Mouse (Mus musculus) hindbrain, embryonic 10.5 days (tissue): ENCODE measurements at regions not wholly inside any gene's neighbourhood (a gene's known extent, or its start where the extent isn't known, plus 50 kb on each side); places are given as distances from the start of the nearest gene placed in this dataset.
A peak's percentile ranks its signal among the peaks of the same experiment; 100 is the strongest.

Experiments used
- DNase-seq: peaks from one replicate; pipeline ENCODE4 v3.0.0-alpha.2; 2017; ENCODE audit warnings: low spot score
- H3K27ac ChIP-seq: fragments of 300-500 bp; sonication (generic); 2 replicates; pipeline ENCODE4 v1.5.1; 2016; ENCODE audit warnings: mild to moderate bottlenecking, moderate library complexity
- H3K27me3 ChIP-seq: fragments of 300-500 bp; sonication (generic); 2 replicates; pipeline ENCODE4 v1.6.1; 2016; ENCODE audit warnings: mild to moderate bottlenecking; ENCODE audit not compliant: poor library complexity, insufficient read depth, severe bottlenecking
- H3K36me3 ChIP-seq: fragments of 300-500 bp; sonication (generic); 2 replicates; pipeline ENCODE4 v1.6.1; 2016; ENCODE audit warnings: mild to moderate bottlenecking, moderate library complexity
- H3K4me1 ChIP-seq: fragments of 300-500 bp; sonication (generic); replicated peaks from 2 replicates; pipeline ENCODE4 v1.6.1; 2016; ENCODE audit warnings: mild to moderate bottlenecking
- H3K4me3 ChIP-seq: fragments of 300-500 bp; sonication (generic); 2 replicates; pipeline ENCODE4 v1.5.1; 2016; ENCODE audit warnings: mild to moderate bottlenecking, moderate library complexity
- H3K9me3 ChIP-seq: fragments of 300-500 bp; sonication (generic); 2 replicates; pipeline ENCODE4 v1.6.1; 2016; ENCODE audit warnings: mild to moderate bottlenecking, moderate library complexity
- WGBS: fragments of 180-500 bp; shearing (Covaris S2); methylation state at CpG from one replicate; pipeline ENCODE4 v1.1.7; 2016; 5-methylcytosine and 5-hydroxymethylcytosine counted together

DNA sequence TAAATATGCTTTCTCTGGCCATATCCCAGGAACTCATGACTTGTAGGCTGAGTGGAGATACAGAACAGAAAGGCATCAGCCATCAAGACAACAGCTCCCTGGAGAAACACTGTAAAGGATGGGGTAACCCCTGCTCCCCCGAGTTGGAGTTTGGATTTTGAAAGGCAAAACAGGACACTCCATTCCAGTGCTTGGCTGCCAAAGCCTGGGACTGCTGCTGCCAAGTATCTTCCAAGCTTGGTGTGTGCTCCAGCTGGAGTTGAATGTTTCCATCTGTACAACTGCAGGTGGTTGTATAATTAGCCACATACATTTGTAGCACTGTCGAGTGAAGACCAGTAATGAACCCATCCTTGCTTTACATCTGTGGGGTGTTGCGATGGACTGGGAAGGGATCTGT is 62.1 kb downstream of the 4933412E24Rik start:
- WGBS, result 81% methylated on average over 3 of the region's 3 CpGs
- no peaks in the 10 kb centered on the region for H3K27me3 ChIP-seq
- H3K4me1 ChIP-seq, result no peaks in the 10 kb centered on the region

GRCm38 (mm10) chr15:59953857-59954256 is 62.6 kb downstream of the 4933412E24Rik start:
- H3K36me3 ChIP-seq, result no peaks in the 10 kb centered on the region
- no peak for DNase-seq
- no peak overlapping the region for H3K4me3 ChIP-seq
- no peak overlapping the region for H3K27ac ChIP-seq
- H3K9me3 ChIP-seq, result no peaks in the 10 kb centered on the region
- 80% methylated on average over 4 of the region's 4 CpGs for WGBS
- no peaks in the 10 kb centered on the region for H3K27me3 ChIP-seq
- no peaks in the 10 kb centered on the region for H3K4me1 ChIP-seq

More for the DNA sequence above, 62.1 kb downstream of the 4933412E24Rik start:
- Histone ChIP-seq H3K36me3 (no peaks in the 10 kb centered on the region), H3K4me3 (no peak overlapping the region), H3K9me3 (no peaks in the 10 kb centered on the region), H3K27ac (no peak overlapping the region)
- no peak for DNase-seq

- no peaks in the 10 kb centered on the region for H3K27me3 ChIP-seq
- WGBS, result 86% methylated on average over 3 of the region's 3 CpGs
- no peak for DNase-seq
- no peaks in the 10 kb centered on the region for H3K4me1 ChIP-seq
- H3K36me3 ChIP-seq, result no peaks in the 10 kb centered on the region
- H3K27ac ChIP-seq, result no peak overlapping the region
- no peaks in the 10 kb centered on the region for H3K9me3 ChIP-seq
- H3K4me3 ChIP-seq, result no peak overlapping the region
Observed at GRCm38 (mm10) chr15:59950617-59951216, 65.7 kb downstream of the 4933412E24Rik start.

GRCm38 (mm10) chr15:59945208-59945607 is 71.2 kb downstream of the 4933412E24Rik start:
- peaks cover 5% of the 10 kb centered on the region for H3K4me1 ChIP-seq
- no peaks in the 10 kb centered on the region for H3K9me3 ChIP-seq
- H3K4me3 ChIP-seq, result no peak overlapping the region
- 8% methylated on average over 8 of the region's 8 CpGs for WGBS
- H3K27ac ChIP-seq, result no peak overlapping the region
- H3K36me3 ChIP-seq, result no peaks in the 10 kb centered on the region
- H3K27me3 ChIP-seq, result no peaks in the 10 kb centered on the region
- peak; percentile 51 for DNase-seq

- no peak overlapping the region for H3K27ac ChIP-seq
- no peaks in the 10 kb centered on the region for H3K9me3 ChIP-seq
- H3K36me3 ChIP-seq, result no peaks in the 10 kb centered on the region
- 61% methylated on average over 5 of the region's 5 CpGs for WGBS
- no peak for DNase-seq
- H3K4me3 ChIP-seq, result no peak overlapping the region
- H3K4me1 ChIP-seq, result no peaks in the 10 kb centered on the region
- no peaks in the 10 kb centered on the region for H3K27me3 ChIP-seq
Observed at GRCm38 (mm10) chr15:59936486-59936885, 79.9 kb downstream of the 4933412E24Rik start.

GRCm38 (mm10) chr15:59913860-59914259 is 102.6 kb downstream of the 4933412E24Rik start:
- no peaks in the 10 kb centered on the region for H3K4me1 ChIP-seq
- no peaks in the 10 kb centered on the region for H3K36me3 ChIP-seq
- H3K9me3 ChIP-seq, result no peaks in the 10 kb centered on the region
- no peak overlapping the region for H3K4me3 ChIP-seq
- no peak overlapping the region for H3K27ac ChIP-seq
- WGBS, result 78% methylated on average over 4 of the region's 4 CpGs
- H3K27me3 ChIP-seq, result no peaks in the 10 kb centered on the region
- DNase-seq, result no peak

- Histone ChIP-seq H3K4me3 (no peak overlapping the region), H3K36me3 (no peaks in the 10 kb centered on the region), H3K27me3 (no peaks in the 10 kb centered on the region), H3K27ac (no peak overlapping the region), H3K9me3 (no peaks in the 10 kb centered on the region), H3K4me1 (no peaks in the 10 kb centered on the region)
- WGBS, result 87% methylated on average over 2 of the region's 2 CpGs
- no peak for DNase-seq
Observed at GRCm38 (mm10) chr15:59908300-59908699, 108.1 kb downstream of the 4933412E24Rik start.

- Histone ChIP-seq H3K4me1 (no peaks in the 10 kb centered on the region), H3K27ac (no peak overlapping the region), H3K27me3 (no peaks in the 10 kb centered on the region), H3K9me3 (no peaks in the 10 kb centered on the region), H3K36me3 (no peaks in the 10 kb centered on the region), H3K4me3 (no peak overlapping the region)
- WGBS, result 84% methylated on average over 9 of the region's 9 CpGs
- DNase-seq, result no peak
Observed at GRCm38 (mm10) chr15:59905832-59906797, 110.3 kb downstream of the 4933412E24Rik start.

DNA sequence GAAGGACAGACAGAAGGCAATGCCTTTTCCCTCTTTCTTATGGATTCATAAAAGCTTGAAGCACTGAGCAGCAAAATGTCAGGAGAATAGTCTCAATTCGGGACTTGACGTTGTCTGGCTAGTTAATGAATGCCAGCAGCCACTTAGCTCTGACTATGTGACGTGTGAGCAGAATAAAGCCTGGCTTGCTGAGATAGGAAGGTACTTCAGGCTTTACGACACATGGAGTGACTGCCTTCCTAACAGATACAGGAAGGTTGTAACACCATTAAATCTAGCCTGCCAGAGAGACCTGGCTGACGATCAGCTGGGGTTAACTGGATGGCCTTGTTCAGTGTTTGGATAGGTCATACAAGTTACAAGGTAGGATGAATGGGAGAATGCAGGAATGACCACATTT is 111.7 kb downstream of the 4933412E24Rik start:
- Histone ChIP-seq H3K9me3 (no peaks in the 10 kb centered on the region), H3K4me1 (no peaks in the 10 kb centered on the region), H3K27me3 (no peaks in the 10 kb centered on the region), H3K27ac (no peak overlapping the region), H3K4me3 (no peak overlapping the region), H3K36me3 (no peaks in the 10 kb centered on the region)
- WGBS, result 85% methylated on average over 5 of the region's 5 CpGs
- no peak for DNase-seq

DNA sequence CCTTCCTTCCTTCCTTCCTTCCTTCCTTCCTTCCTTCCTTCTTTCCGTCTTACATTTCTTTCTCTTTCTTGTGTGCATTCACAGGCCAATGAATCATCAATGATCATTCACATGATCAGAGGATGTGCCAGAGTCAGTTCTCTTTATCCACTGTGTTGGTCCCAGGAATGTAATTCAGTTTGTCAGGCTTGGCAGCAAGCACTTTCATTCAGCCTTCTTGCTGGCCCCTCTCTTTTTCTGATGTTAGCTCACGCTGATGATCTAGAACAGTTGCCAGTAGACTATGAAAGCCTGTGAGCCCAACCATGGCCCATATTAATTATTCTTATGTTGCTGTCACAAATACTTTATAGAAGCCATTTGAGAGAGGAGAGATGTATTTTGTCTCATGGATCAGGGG is 127.4 kb downstream of the 4933412E24Rik start:
- DNase-seq, result no peak
- Histone ChIP-seq H3K27ac (no peak overlapping the region), H3K27me3 (no peaks in the 10 kb centered on the region), H3K9me3 (no peaks in the 10 kb centered on the region), H3K4me3 (no peak overlapping the region), H3K36me3 (no peaks in the 10 kb centered on the region), H3K4me1 (peaks cover 10% of the 10 kb centered on the region; the same call in 1 of the 2 replicates)
- 91% methylated on average over 2 of the region's 2 CpGs for WGBS

DNA sequence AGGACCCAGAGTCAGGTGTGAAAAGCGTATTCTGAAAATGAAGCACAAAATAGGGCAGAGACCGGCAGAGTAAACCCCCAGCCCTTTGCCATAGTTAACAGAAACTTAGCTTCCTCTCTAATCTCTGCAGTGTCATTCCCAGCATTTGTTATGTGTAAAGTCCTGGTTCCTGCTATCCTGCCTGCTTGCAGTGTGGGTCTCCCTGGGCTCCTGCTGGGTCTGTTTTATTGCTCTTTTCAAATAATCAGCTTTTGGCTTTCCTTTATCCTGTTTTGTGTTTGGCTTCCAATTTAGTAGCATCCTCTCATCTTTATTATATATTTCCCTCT is 128.3 kb downstream of the 4933412E24Rik start:
- H3K36me3 ChIP-seq, result no peaks in the 10 kb centered on the region
- H3K27ac ChIP-seq, result no peak overlapping the region
- 29% methylated on average over 2 of the region's 2 CpGs for WGBS
- no peaks in the 10 kb centered on the region for H3K27me3 ChIP-seq
- no peak for DNase-seq
- no peak overlapping the region for H3K4me3 ChIP-seq
- H3K9me3 ChIP-seq, result no peaks in the 10 kb centered on the region
- H3K4me1 ChIP-seq, result peaks cover 10% of the 10 kb centered on the region; the same call in 1 of the 2 replicates

DNA sequence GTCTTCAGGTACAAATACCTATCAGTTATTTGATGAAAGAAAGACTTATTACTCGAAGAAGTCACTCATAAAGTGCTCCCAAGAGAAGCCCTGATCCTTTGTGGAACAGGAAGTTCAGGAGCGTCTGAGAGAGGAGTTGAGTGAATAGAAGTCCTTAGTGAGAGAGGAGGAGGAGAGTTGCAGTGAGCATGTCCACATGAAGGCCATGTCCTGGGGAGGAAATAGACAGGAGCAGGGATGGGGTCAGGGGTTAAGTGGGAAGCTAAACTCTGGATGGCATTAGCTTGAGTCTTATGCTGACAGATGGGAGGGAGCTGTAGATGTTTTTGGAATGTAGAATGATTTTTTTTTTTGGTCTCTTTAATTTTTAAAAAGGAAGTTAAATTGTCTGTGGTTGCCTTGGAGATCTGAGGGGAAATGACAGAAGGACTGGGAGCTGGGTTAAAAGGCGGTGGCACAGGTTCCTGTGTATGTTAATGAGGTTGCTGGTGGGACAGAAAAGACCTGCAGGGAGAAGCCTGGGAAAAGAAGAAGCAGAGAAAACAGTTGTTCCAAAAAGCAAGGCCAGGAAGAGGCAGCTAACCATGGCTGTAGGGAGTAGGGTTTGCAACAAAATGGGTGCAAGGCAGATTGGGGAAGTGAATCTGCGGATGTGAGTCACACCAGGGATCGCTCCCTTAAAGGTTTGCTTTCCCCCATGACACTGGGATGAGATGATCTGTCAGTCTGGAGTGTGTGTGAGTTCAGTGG is 128.9 kb downstream of the 4933412E24Rik start:
- H3K9me3 ChIP-seq, result no peaks in the 10 kb centered on the region
- peaks cover 10% of the 10 kb centered on the region; the same call in 1 of the 2 replicates for H3K4me1 ChIP-seq
- 32% methylated on average over 5 of the region's 5 CpGs for WGBS
- no peak overlapping the region for H3K4me3 ChIP-seq
- DNase-seq, result no peak
- no peaks in the 10 kb centered on the region for H3K36me3 ChIP-seq
- no peaks in the 10 kb centered on the region for H3K27me3 ChIP-seq
- H3K27ac ChIP-seq, result no peak overlapping the region

- Histone ChIP-seq H3K27ac (no peak overlapping the region), H3K9me3 (no peaks in the 10 kb centered on the region), H3K36me3 (no peaks in the 10 kb centered on the region), H3K4me3 (no peak overlapping the region), H3K27me3 (no peaks in the 10 kb centered on the region), H3K4me1 (peaks cover 10% of the 10 kb centered on the region; the same call in 1 of the 2 replicates)
- no peak for DNase-seq
- 81% methylated on average over 2 of the region's 2 CpGs for WGBS
Observed at GRCm38 (mm10) chr15:59886036-59886435, 130.4 kb downstream of the 4933412E24Rik start.
